Mouse (Mus musculus) brown adipose tissue, adult 24 weeks (tissue): Measurements from ENCODE around the gene Pafah1b3. TPM values are rescaled to one million over a fixed set of nuclear protein-coding genes. Genes with fewer than 3 reads are reported as not detected.
"Not testable (repeated sequence)": the region's sequence is repeated elsewhere in the genome, so short reads cannot be mapped to it uniquely, and the experiment has no call there.

Source experiments
- H3K27ac ChIP-seq: fragments of 200-500 bp; replicated peaks from 2 replicates; pipeline ENCODE4 v1.5.1; 2012; ENCODE audit warnings: low read depth, mild to moderate bottlenecking, low read length
- H3K4me1 ChIP-seq: fragments of 200-500 bp; 2 replicates; pipeline ENCODE4 v1.6.1; 2012; ENCODE audit warnings: low read length, mixed read lengths; ENCODE audit not compliant: control insufficient read depth, insufficient read depth, insufficient read length
- H3K4me3 ChIP-seq: fragments of 200-500 bp; 2 replicates; pipeline ENCODE4 v1.5.1; 2012; ENCODE audit warnings: low read depth, mild to moderate bottlenecking, low read length, moderate library complexity; ENCODE audit not compliant: insufficient read depth
- polyA plus RNA-seq: library from polyadenylated mRNA; stranded (reverse); fragments of >200 nt; gene quantifications from 2 replicates; pipeline ENCODE4 v1.2.4, GENCODE M21; 2012; ENCODE audit not compliant: missing spikeins, insufficient read depth, insufficient read length

The Pafah1b3 gene
- polyA plus RNA-seq, 1 experiment, result 4.8 TPM

GRCm38 (mm10) chr7:25269029-25269428 lies 28.8 kb downstream of the Pafah1b3 start:
- H3K4me1 ChIP-seq, result peaks cover 11% of the 10 kb centered on the region
- H3K27ac ChIP-seq, result peak overlapping the region; percentile 40
- H3K4me3 ChIP-seq, result peak overlapping the region; percentile 80

- Histone ChIP-seq H3K4me1 (peaks cover 11% of the 10 kb centered on the region), H3K27ac (peak overlapping the region; percentile 67), H3K4me3 (peak overlapping the region; percentile 80)
Measured at GRCm38 (mm10) chr7:25268588-25268987, 29.2 kb downstream of the Pafah1b3 start.

- peak overlapping the region; percentile 80 for H3K4me3 ChIP-seq
- H3K4me1 ChIP-seq, result peaks cover 11% of the 10 kb centered on the region
- H3K27ac ChIP-seq, result peak overlapping the region; percentile 96
Measured at GRCm38 (mm10) chr7:25267751-25268463, 29.9 kb downstream of the Pafah1b3 start.

GRCm38 (mm10) chr7:25267301-25267750 lies 30.5 kb downstream of the Pafah1b3 start, which contains the start of gene Cic:
Gene Cic, plus strand, starts transcription at chr7:25267704.
- Histone ChIP-seq H3K4me3 (peak within 1 kb of the TSS; percentile 80), H3K4me1 (peaks cover 11% of the 10 kb centered on the region), H3K27ac (peak within 1 kb of the TSS; percentile 96)

- peaks cover 11% of the 10 kb centered on the region for H3K4me1 ChIP-seq
- H3K4me3 ChIP-seq, result no peak overlapping the region
- no peak overlapping the region for H3K27ac ChIP-seq
Measured at GRCm38 (mm10) chr7:25266180-25266962, 31.4 kb downstream of the Pafah1b3 start.

GRCm38 (mm10) chr7:25265743-25266142 lies 32.0 kb downstream of the Pafah1b3 start:
- H3K27ac ChIP-seq, H3K4me3 ChIP-seq: not testable (repeated sequence)
- peaks cover 11% of the 10 kb centered on the region for H3K4me1 ChIP-seq

- H3K4me1 ChIP-seq, result peaks cover 4% of the 10 kb centered on the region; the same call in 1 of the 2 replicates
Measured at GRCm38 (mm10) chr7:25263968-25264870, 33.6 kb downstream of the Pafah1b3 start.

GRCm38 (mm10) chr7:25261896-25262295 lies 35.9 kb downstream of the Pafah1b3 start:
- H3K27ac ChIP-seq, result no peak overlapping the region
- no peak overlapping the region for H3K4me3 ChIP-seq
- H3K4me1 ChIP-seq, result no peaks in the 10 kb centered on the region

More at GRCm38 (mm10) chr7:25263968-25264870, 33.6 kb downstream of the Pafah1b3 start:
- Histone ChIP-seq H3K27ac (no peak overlapping the region), H3K4me3 (no peak overlapping the region)

GRCm38 (mm10) chr7:25251822-25252221 lies 46.0 kb downstream of the Pafah1b3 start:
- Histone ChIP-seq H3K27ac (peak overlapping the region; percentile 89), H3K4me1 (peaks cover 14% of the 10 kb centered on the region), H3K4me3 (peak overlapping the region; percentile 66)

- Histone ChIP-seq H3K4me3 (peak overlapping the region; percentile 66), H3K4me1 (peaks cover 19% of the 10 kb centered on the region), H3K27ac (peak overlapping the region; percentile 89)
Measured at GRCm38 (mm10) chr7:25251071-25251791, 46.6 kb downstream of the Pafah1b3 start.

GRCm38 (mm10) chr7:25250141-25250972 lies 47.4 kb downstream of the Pafah1b3 start, which contains the start of gene Erf:
Gene Erf, minus strand, starts transcription at chr7:25250761.
- H3K27ac ChIP-seq, result peak within 1 kb of the TSS; percentile 89
- H3K4me3 ChIP-seq, result peak within 1 kb of the TSS; percentile 83

GRCm38 (mm10) chr7:25249314-25250140 lies 48.3 kb downstream of the Pafah1b3 start:
- peak overlapping the region; percentile 90 for H3K27ac ChIP-seq
- peak overlapping the region; percentile 83 for H3K4me3 ChIP-seq
- peaks cover 19% of the 10 kb centered on the region for H3K4me1 ChIP-seq

More at GRCm38 (mm10) chr7:25250141-25250972, 47.4 kb downstream of the Pafah1b3 start, which contains the start of gene Erf:
- H3K4me1 ChIP-seq, result peaks cover 19% of the 10 kb centered on the region
